Mouse (Mus musculus): ENCODE measurements around the gene Zdhhc23. TPM values are rescaled to one million over a fixed set of nuclear protein-coding genes. Genes with fewer than 3 reads are reported as not detected.

Gene Zdhhc23
- polyA plus RNA-seq, 1 experiment = 3.4 TPM

GRCm38 (mm10) chr16:43986299-43986698, 6.7 kb upstream of the Zdhhc23 start:
- no peak for TF ChIP-seq CTCF (IDR thresholded peaks at IDR 0.05; ENCODE audit: extremely low read depth, insufficient read length, insufficient replicate concordance, low read depth, low read length)
- Histone ChIP-seq H3K4me1 (ENCODE audit: control insufficient read depth, insufficient read depth, insufficient read length, low read length) (no peaks in the 10 kb centered on the region), H3K36me3 (ENCODE audit: control insufficient read depth, insufficient read depth, low read length) (peaks cover 22% of the 10 kb centered on the region), H3K27me3 (ENCODE audit: control insufficient read depth, insufficient read depth, low read length) (no peaks in the 10 kb centered on the region), H3K4me3 (ENCODE audit: low read depth, low read length) (no peak overlapping the region), H3K27ac (ENCODE audit: insufficient read depth, low read depth, low read length) (no peak overlapping the region)
- 96% methylated on average over 4 of the region's 4 CpGs for WGBS

- Histone ChIP-seq H3K36me3 (ENCODE audit: control insufficient read depth, insufficient read depth, low read length) (peaks cover 11% of the 10 kb centered on the region), H3K27me3 (ENCODE audit: control insufficient read depth, insufficient read depth, low read length) (no peaks in the 10 kb centered on the region), H3K27ac (ENCODE audit: insufficient read depth, low read depth, low read length) (no peak overlapping the region), H3K4me3 (ENCODE audit: low read depth, low read length) (peak overlapping the region; percentile 79), H3K4me1 (ENCODE audit: control insufficient read depth, insufficient read depth, insufficient read length, low read length) (peaks cover 2% of the 10 kb centered on the region)
- TF ChIP-seq CTCF (IDR thresholded peaks at IDR 0.05; ENCODE audit: extremely low read depth, insufficient read length, insufficient replicate concordance, low read depth, low read length) (no peak), POLR2A (IDR thresholded peaks at IDR 0.05; ENCODE audit: low read depth, low read length) (no peak)
- 26% methylated on average over 9 of the region's 9 CpGs for WGBS
Observed at GRCm38 (mm10) chr16:43980110-43980609, 569 bp upstream of the Zdhhc23 start.

GRCm38 (mm10) chr16:43979010-43979327, 622 bp downstream of the Zdhhc23 start:
- 23% methylated on average over 7 of the region's 7 CpGs for WGBS
- Histone ChIP-seq H3K36me3 (ENCODE audit: control insufficient read depth, insufficient read depth, low read length) (peaks cover 13% of the 10 kb centered on the region), H3K27me3 (ENCODE audit: control insufficient read depth, insufficient read depth, low read length) (no peaks in the 10 kb centered on the region), H3K4me3 (ENCODE audit: low read depth, low read length) (peak overlapping the region; percentile 79), H3K4me1 (ENCODE audit: control insufficient read depth, insufficient read depth, insufficient read length, low read length) (peaks cover 2% of the 10 kb centered on the region), H3K27ac (ENCODE audit: insufficient read depth, low read depth, low read length) (no peak overlapping the region)
- TF ChIP-seq POLR2A (IDR thresholded peaks at IDR 0.05; ENCODE audit: low read depth, low read length) = no peak
- TF ChIP-seq CTCF (IDR thresholded peaks at IDR 0.05; ENCODE audit: extremely low read depth, insufficient read length, insufficient replicate concordance, low read depth, low read length) = no peak

GRCm38 (mm10) chr16:43973606-43974220, 5.9 kb downstream of the Zdhhc23 start:
- H3K4me1 ChIP-seq (ENCODE audit: control insufficient read depth, insufficient read depth, insufficient read length, low read length) = no peaks in the 10 kb centered on the region; the same call in 1 of the 2 replicates
- 87% methylated on average over 22 of the region's 22 CpGs for WGBS
- no peak for TF ChIP-seq CTCF (IDR thresholded peaks at IDR 0.05; ENCODE audit: extremely low read depth, insufficient read length, insufficient replicate concordance, low read depth, low read length)

GRCm38 (mm10) chr16:43973147-43973546, 6.4 kb downstream of the Zdhhc23 start:
- H3K27ac ChIP-seq (ENCODE audit: insufficient read depth, low read depth, low read length) = no peak overlapping the region
- H3K36me3 ChIP-seq (ENCODE audit: control insufficient read depth, insufficient read depth, low read length) = peaks cover 18% of the 10 kb centered on the region
- H3K4me1 ChIP-seq (ENCODE audit: control insufficient read depth, insufficient read depth, insufficient read length, low read length) = no peaks in the 10 kb centered on the region
- TF ChIP-seq POLR2A (IDR thresholded peaks at IDR 0.05; ENCODE audit: low read depth, low read length) (no peak), CTCF (IDR thresholded peaks at IDR 0.05; ENCODE audit: extremely low read depth, insufficient read length, insufficient replicate concordance, low read depth, low read length) (no peak)
- H3K4me3 ChIP-seq (ENCODE audit: low read depth, low read length) = no peak overlapping the region
- H3K27me3 ChIP-seq (ENCODE audit: control insufficient read depth, insufficient read depth, low read length) = no peaks in the 10 kb centered on the region
- 86% methylated on average over 11 of the region's 11 CpGs for whole genome bisulfite sequencing

More at GRCm38 (mm10) chr16:43973606-43974220, 5.9 kb downstream of the Zdhhc23 start:
- Histone ChIP-seq H3K27ac (ENCODE audit: insufficient read depth, low read depth, low read length) (no peak overlapping the region), H3K36me3 (ENCODE audit: control insufficient read depth, insufficient read depth, low read length) (peaks cover 14% of the 10 kb centered on the region), H3K4me3 (ENCODE audit: low read depth, low read length) (no peak overlapping the region), H3K27me3 (ENCODE audit: control insufficient read depth, insufficient read depth, low read length) (no peaks in the 10 kb centered on the region)

GRCm38 (mm10) chr16:43972391-43972790, 7.2 kb downstream of the Zdhhc23 start:
- H3K27ac ChIP-seq (ENCODE audit: insufficient read depth, low read depth, low read length) = no peak overlapping the region
- H3K36me3 ChIP-seq (ENCODE audit: control insufficient read depth, insufficient read depth, low read length) = peaks cover 21% of the 10 kb centered on the region
- TF ChIP-seq POLR2A (IDR thresholded peaks at IDR 0.05; ENCODE audit: low read depth, low read length) = no peak
- no peak for TF ChIP-seq CTCF (IDR thresholded peaks at IDR 0.05; ENCODE audit: extremely low read depth, insufficient read length, insufficient replicate concordance, low read depth, low read length)
- H3K4me3 ChIP-seq (ENCODE audit: low read depth, low read length) = no peak overlapping the region
- WGBS = 88% methylated on average over 2 of the region's 2 CpGs
- H3K27me3 ChIP-seq (ENCODE audit: control insufficient read depth, insufficient read depth, low read length) = no peaks in the 10 kb centered on the region
- no peaks in the 10 kb centered on the region for H3K4me1 ChIP-seq (ENCODE audit: control insufficient read depth, insufficient read depth, insufficient read length, low read length)

GRCm38 (mm10) chr16:43971741-43972140, 7.8 kb downstream of the Zdhhc23 start:
- Histone ChIP-seq H3K4me3 (ENCODE audit: low read depth, low read length) (no peak overlapping the region), H3K27ac (ENCODE audit: insufficient read depth, low read depth, low read length) (no peak overlapping the region)
- 57% methylated on average over 9 of the region's 9 CpGs for WGBS

More at GRCm38 (mm10) chr16:43971741-43972140, 7.8 kb downstream of the Zdhhc23 start:
- Histone ChIP-seq H3K27me3 (ENCODE audit: control insufficient read depth, insufficient read depth, low read length) (no peaks in the 10 kb centered on the region), H3K36me3 (ENCODE audit: control insufficient read depth, insufficient read depth, low read length) (peaks cover 26% of the 10 kb centered on the region), H3K4me1 (ENCODE audit: control insufficient read depth, insufficient read depth, insufficient read length, low read length) (no peaks in the 10 kb centered on the region)
- TF ChIP-seq CTCF (IDR thresholded peaks at IDR 0.05; ENCODE audit: extremely low read depth, insufficient read length, insufficient replicate concordance, low read depth, low read length) = no peak
- no peak for TF ChIP-seq POLR2A (IDR thresholded peaks at IDR 0.05; ENCODE audit: low read depth, low read length)

Data from small intestine, adult 2 months (tissue).